Mouse (Mus musculus) limb, embryonic 14.5 days (tissue): ENCODE data around the gene Olfr1262. TPM values are rescaled to one million over a fixed set of nuclear protein-coding genes. Genes with fewer than 3 reads are reported as not detected.

ENCODE experiments used
- ATAC-seq: fragments of 200-750 bp; cut with Nextera tagmentation; 2 replicates; pipeline ENCODE4 v1.8.0; 2017; ENCODE audit warnings: low read depth, moderate number of reproducible peaks, moderate TSS enrichment; ENCODE audit not compliant: low FRiP score
- DNase-seq: peaks from one replicate; pipeline ENCODE4 v3.0.0-alpha.2; 2015; ENCODE audit warnings: low spot score
- H3K27ac ChIP-seq: fragments of 300-500 bp; sonication (generic); replicated peaks from 2 replicates; pipeline ENCODE4 v1.5.1; 2014; ENCODE audit warnings: low read depth, mild to moderate bottlenecking, low read length, moderate library complexity, mixed read lengths
- H3K27me3 ChIP-seq: fragments of 300-500 bp; sonication (generic); 2 replicates; pipeline ENCODE4 v1.6.1; 2014; ENCODE audit warnings: low read length, mixed read lengths; ENCODE audit not compliant: control insufficient read depth, insufficient read depth
- H3K36me3 ChIP-seq: fragments of 300-500 bp; sonication (generic); 2 replicates; pipeline ENCODE4 v1.6.1; 2014; ENCODE audit warnings: mild to moderate bottlenecking, low read length, moderate library complexity, mixed read lengths; ENCODE audit not compliant: control insufficient read depth, insufficient read depth
- H3K4me1 ChIP-seq: fragments of 300-500 bp; sonication (generic); 2 replicates; pipeline ENCODE4 v1.6.1; 2014; ENCODE audit warnings: antibody characterized with exemption, low read length, mixed read lengths; ENCODE audit not compliant: control insufficient read depth, insufficient read depth
- H3K4me2 ChIP-seq: fragments of 300-500 bp; sonication (generic); replicated peaks from 2 replicates; pipeline ENCODE4 v1.6.1; 2014; ENCODE audit warnings: low read depth, mild to moderate bottlenecking, low read length, moderate library complexity; ENCODE audit not compliant: severe bottlenecking
- H3K4me3 ChIP-seq: fragments of 300-500 bp; sonication (generic); replicated peaks from 2 replicates; pipeline ENCODE4 v1.5.1; 2014; ENCODE audit warnings: low read length
- H3K9ac ChIP-seq: fragments of 300-500 bp; sonication (generic); 2 replicates; pipeline ENCODE4 v1.6.1; 2014; ENCODE audit warnings: mild to moderate bottlenecking, low read depth, low read length, moderate library complexity; ENCODE audit not compliant: severe bottlenecking
- H3K9me3 ChIP-seq: fragments of 300-500 bp; sonication (generic); 2 replicates; pipeline ENCODE4 v1.6.1; 2016; ENCODE audit warnings: low read length; ENCODE audit not compliant: control insufficient read depth
- POLR2A ChIP-seq: fragments of 200-500 bp; IDR thresholded peaks from 2 replicates; pipeline ENCODE4 v1.8.0; 2012; ENCODE audit warnings: inconsistent platforms, mild to moderate bottlenecking, moderate library complexity, borderline replicate concordance; ENCODE audit not compliant: insufficient read depth, insufficient read length; ENCODE audit errors: extremely low read depth
- WGBS: fragments of 180-500 bp; shearing (Covaris S2); extraction: QIAGEN DNeasy Blood & Tissue Kit; methylation state at CpG from one replicate; pipeline ENCODE4 v1.1.7; 2014; 5-methylcytosine and 5-hydroxymethylcytosine counted together
- polyA plus RNA-seq, 2 experiments: library from polyadenylated mRNA; depleted of rRNA in 1 of 2; stranded (reverse) in 1 of 2; unstranded in 1 of 2; fragments of >200 nt; fragmentation: Nextera tagmentation in 1 of 2; extraction: Ambion mirVana in 1 of 2; gene quantifications; 2 replicates each; pipeline versions ENCODE4 v1.2.1 to v1.2.3; 2012 to 2014

Gene Olfr1262
- polyA plus RNA-seq (2012; rRNA removed), result not detected in 2 replicates
- polyA plus RNA-seq (2014; fragmentation: Nextera tagmentation; extraction: Ambion mirVana), result not detected in 2 replicates

- Histone ChIP-seq H3K4me1 (no peaks in the 10 kb centered on the region), H3K9me3 (no peaks in the 10 kb centered on the region), H3K9ac (no peak within 1 kb of the TSS), H3K27ac (no peak within 1 kb of the TSS), H3K27me3 (no peaks in the 10 kb centered on the region), H3K4me3 (no peak within 1 kb of the TSS), H3K36me3 (no peaks in the 10 kb centered on the region), H3K4me2 (no peak within 1 kb of the TSS)
- DNase-seq, result no peak
- ATAC-seq, result no peak
- TF ChIP-seq POLR2A, result no peak
Observed at GRCm38 (mm10) chr2:89999845-90000244, at the start of gene Olfr1262. Gene Olfr1262, plus strand, starts transcription at chr2:90000145.

DNA sequence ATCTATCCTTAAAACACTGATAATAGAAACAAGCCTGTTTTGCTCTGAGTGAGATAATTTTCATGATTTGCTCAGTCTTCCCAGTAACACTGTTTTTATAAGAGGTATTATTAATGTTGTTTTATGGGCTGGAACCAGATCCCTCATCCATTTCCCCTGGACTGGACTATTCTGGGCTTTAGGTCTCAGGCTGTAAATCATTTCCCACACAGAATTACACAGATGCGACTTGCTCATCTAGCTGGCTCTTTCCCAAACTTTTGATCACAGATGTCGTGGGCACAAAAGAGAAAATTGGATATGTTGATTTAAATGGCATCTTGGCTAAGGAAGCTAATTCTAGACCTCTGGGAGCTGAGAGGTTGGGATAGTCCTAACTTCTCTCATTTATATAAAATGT is 25.8 kb upstream of the Olfr1262 start, which contains the start of gene Olfr1260:
Olfr1260 (plus strand) TSS at position 157 of the 400 bp plus-strand sequence.
- DNase-seq, result no peak
- 55% methylated on average over 2 of the region's 2 CpGs for WGBS
- Histone ChIP-seq H3K27ac (no peak within 1 kb of the TSS), H3K4me1 (no peaks in the 10 kb centered on the region), H3K9ac (no peak within 1 kb of the TSS), H3K27me3 (no peaks in the 10 kb centered on the region), H3K4me3 (no peak within 1 kb of the TSS), H3K4me2 (no peak within 1 kb of the TSS), H3K9me3 (no peaks in the 10 kb centered on the region), H3K36me3 (no peaks in the 10 kb centered on the region)
- no peak for ATAC-seq
- TF ChIP-seq POLR2A, result no peak

DNA sequence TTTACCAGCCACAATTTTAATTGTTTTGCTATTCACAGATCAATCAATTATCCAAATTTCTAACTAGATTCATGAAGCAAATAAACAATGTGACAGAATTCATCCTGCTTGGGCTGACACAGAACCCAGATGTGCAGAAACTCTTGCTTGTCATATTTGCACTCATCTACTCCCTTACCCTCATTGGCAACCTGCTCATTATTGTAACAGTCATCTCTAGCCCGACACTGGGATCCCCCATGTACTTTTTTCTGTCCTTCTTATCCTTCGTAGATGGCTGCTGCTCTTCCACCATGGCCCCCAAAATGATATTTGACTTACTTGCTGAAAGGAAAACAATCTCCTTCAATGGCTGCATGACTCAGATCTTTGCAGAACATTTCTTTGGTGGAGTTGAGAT is 22.2 kb upstream of the Olfr1262 start:
- no peak overlapping the region for H3K4me2 ChIP-seq
- no peaks in the 10 kb centered on the region for H3K27me3 ChIP-seq
- H3K4me3 ChIP-seq, result no peak overlapping the region
- DNase-seq (no peak), ATAC-seq (no peak)
- H3K9me3 ChIP-seq, result no peaks in the 10 kb centered on the region
- H3K36me3 ChIP-seq, result no peaks in the 10 kb centered on the region
- WGBS, result 81% methylated on average over 2 of the region's 2 CpGs
- no peaks in the 10 kb centered on the region for H3K4me1 ChIP-seq
- no peak overlapping the region for H3K27ac ChIP-seq
- no peak for TF ChIP-seq POLR2A
- H3K9ac ChIP-seq, result no peak overlapping the region

DNA sequence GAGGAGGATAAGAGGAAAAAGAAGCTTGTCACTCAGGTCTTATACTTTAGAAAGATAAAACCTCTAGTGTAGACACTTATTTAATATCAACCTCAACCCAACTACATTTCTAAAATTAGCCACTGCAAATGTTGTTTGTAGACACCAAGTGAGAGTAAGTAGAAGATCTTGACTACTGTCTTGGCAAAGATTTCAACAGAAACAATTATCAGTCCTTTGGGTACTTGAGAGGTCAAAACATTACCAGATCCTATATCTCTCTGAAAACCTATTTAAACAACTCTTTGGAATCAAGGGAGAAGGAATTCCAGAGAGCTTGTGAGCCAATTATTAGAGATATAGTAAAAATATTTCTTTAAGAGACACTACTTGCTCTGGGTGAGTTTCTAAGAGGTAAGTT is 9.0 kb upstream of the Olfr1262 start, which contains the start of gene Olfr1261:
Olfr1261 (plus strand) TSS at position 301 of the 400 bp plus-strand sequence.
- H3K9me3 ChIP-seq, result no peaks in the 10 kb centered on the region
- ATAC-seq (no peak), DNase-seq (no peak)
- H3K4me2 ChIP-seq, result no peak within 1 kb of the TSS
- H3K9ac ChIP-seq, result no peak within 1 kb of the TSS
- no peak within 1 kb of the TSS for H3K27ac ChIP-seq
- no peaks in the 10 kb centered on the region for H3K4me1 ChIP-seq
- no peaks in the 10 kb centered on the region for H3K36me3 ChIP-seq
- no peaks in the 10 kb centered on the region for H3K27me3 ChIP-seq
- no peak for TF ChIP-seq POLR2A
- no peak within 1 kb of the TSS for H3K4me3 ChIP-seq

GRCm38 (mm10) chr2:90011831-90012230 is 11.9 kb downstream of the Olfr1262 start, which contains the start of gene Olfr1263:
Gene Olfr1263, plus strand, starts transcription at chr2:90012131.
- WGBS, result 84% methylated on average over 2 of the region's 2 CpGs
- Histone ChIP-seq H3K4me1 (no peaks in the 10 kb centered on the region), H3K36me3 (no peaks in the 10 kb centered on the region), H3K9ac (no peak within 1 kb of the TSS), H3K27ac (no peak within 1 kb of the TSS), H3K27me3 (no peaks in the 10 kb centered on the region), H3K9me3 (no peaks in the 10 kb centered on the region), H3K4me3 (no peak within 1 kb of the TSS), H3K4me2 (no peak within 1 kb of the TSS)
- DNase-seq (no peak), ATAC-seq (no peak)
- TF ChIP-seq POLR2A, result no peak

- Histone ChIP-seq H3K27ac (no peak within 1 kb of the TSS), H3K27me3 (no peaks in the 10 kb centered on the region), H3K9me3 (no peaks in the 10 kb centered on the region), H3K36me3 (no peaks in the 10 kb centered on the region), H3K9ac (no peak within 1 kb of the TSS), H3K4me1 (no peaks in the 10 kb centered on the region), H3K4me2 (no peak within 1 kb of the TSS), H3K4me3 (no peak within 1 kb of the TSS)
- DNase-seq (no peak), ATAC-seq (no peak)
- WGBS, result 37% methylated on average over 2 of the region's 2 CpGs
- no peak for TF ChIP-seq POLR2A
Observed at GRCm38 (mm10) chr2:90025477-90025876, 25.5 kb downstream of the Olfr1262 start, which contains the start of gene Olfr1264. Gene Olfr1264, minus strand, starts transcription at chr2:90025577.
